Mouse (Mus musculus): ENCODE measurements at regions not wholly inside any gene's neighbourhood (a gene's known extent, or its start where the extent isn't known, plus 50 kb on each side); places are given as distances from the start of the nearest gene placed in this dataset.
A peak's percentile ranks its signal among the peaks of the same experiment; 100 is the strongest.
"Not testable (repeated sequence)": the region's sequence is repeated elsewhere in the genome, so short reads cannot be mapped to it uniquely, and the experiment has no call there.

GRCm38 (mm10) chr2:17855566-17856264, 124.5 kb upstream of the Nebl start:
- no peak for DNase-seq (ENCODE audit: low spot score, missing footprints)
- no peak for ATAC-seq (ENCODE audit: low FRiP score)
- Histone ChIP-seq H3K4me1 (ENCODE audit: control insufficient read depth, insufficient read depth, low read length) (peaks cover 12% of the 10 kb centered on the region; the same call in 1 of the 2 replicates), H3K9me3 (ENCODE audit: control insufficient read depth, low read length) (no peaks in the 10 kb centered on the region), H3K27ac (ENCODE audit: low read depth, low read length) (no peak overlapping the region), H3K4me2 (no peak overlapping the region), H3K9ac (ENCODE audit: low read length) (no peak overlapping the region), H3K36me3 (ENCODE audit: control insufficient read depth, insufficient read depth, low read length) (no peaks in the 10 kb centered on the region), H3K4me3 (ENCODE audit: low read depth, low read length) (no peak overlapping the region), H3K27me3 (ENCODE audit: control insufficient read depth, insufficient read depth, low read length) (no peaks in the 10 kb centered on the region)
- WGBS, result 88% methylated on average over 11 of the region's 11 CpGs

- H3K9ac ChIP-seq (ENCODE audit: low read length), result no peak overlapping the region
- H3K4me3 ChIP-seq (ENCODE audit: low read depth, low read length), result no peak overlapping the region
- no peaks in the 10 kb centered on the region for H3K36me3 ChIP-seq (ENCODE audit: control insufficient read depth, insufficient read depth, low read length)
- H3K4me2 ChIP-seq, result no peak overlapping the region
- DNase-seq (ENCODE audit: low spot score, missing footprints) (no peak), ATAC-seq (ENCODE audit: low FRiP score) (no peak)
- no peaks in the 10 kb centered on the region for H3K27me3 ChIP-seq (ENCODE audit: control insufficient read depth, insufficient read depth, low read length)
- no peaks in the 10 kb centered on the region for H3K9me3 ChIP-seq (ENCODE audit: control insufficient read depth, low read length)
- peaks cover 12% of the 10 kb centered on the region; the same call in 1 of the 2 replicates for H3K4me1 ChIP-seq (ENCODE audit: control insufficient read depth, insufficient read depth, low read length)
- WGBS, result 29% methylated on average over 3 of the region's 3 CpGs
- H3K27ac ChIP-seq (ENCODE audit: low read depth, low read length), result no peak overlapping the region
These were observed 122.8 kb upstream of the Nebl start for GRCm38 (mm10) chr2:17854088-17854487.

GRCm38 (mm10) chr2:17853500-17854011, 122.3 kb upstream of the Nebl start:
- WGBS, result 27% methylated on average over 11 of the region's 11 CpGs
- Histone ChIP-seq H3K27me3 (ENCODE audit: control insufficient read depth, insufficient read depth, low read length) (no peaks in the 10 kb centered on the region), H3K4me1 (ENCODE audit: control insufficient read depth, insufficient read depth, low read length) (peaks cover 12% of the 10 kb centered on the region; the same call in 1 of the 2 replicates), H3K4me2 (no peak overlapping the region), H3K9ac (ENCODE audit: low read length) (no peak overlapping the region), H3K9me3 (ENCODE audit: control insufficient read depth, low read length) (no peaks in the 10 kb centered on the region), H3K36me3 (ENCODE audit: control insufficient read depth, insufficient read depth, low read length) (no peaks in the 10 kb centered on the region), H3K27ac (ENCODE audit: low read depth, low read length) (no peak overlapping the region), H3K4me3 (ENCODE audit: low read depth, low read length) (no peak overlapping the region)
- ATAC-seq (ENCODE audit: low FRiP score) (no peak), DNase-seq (ENCODE audit: low spot score, missing footprints) (no peak)

DNA sequence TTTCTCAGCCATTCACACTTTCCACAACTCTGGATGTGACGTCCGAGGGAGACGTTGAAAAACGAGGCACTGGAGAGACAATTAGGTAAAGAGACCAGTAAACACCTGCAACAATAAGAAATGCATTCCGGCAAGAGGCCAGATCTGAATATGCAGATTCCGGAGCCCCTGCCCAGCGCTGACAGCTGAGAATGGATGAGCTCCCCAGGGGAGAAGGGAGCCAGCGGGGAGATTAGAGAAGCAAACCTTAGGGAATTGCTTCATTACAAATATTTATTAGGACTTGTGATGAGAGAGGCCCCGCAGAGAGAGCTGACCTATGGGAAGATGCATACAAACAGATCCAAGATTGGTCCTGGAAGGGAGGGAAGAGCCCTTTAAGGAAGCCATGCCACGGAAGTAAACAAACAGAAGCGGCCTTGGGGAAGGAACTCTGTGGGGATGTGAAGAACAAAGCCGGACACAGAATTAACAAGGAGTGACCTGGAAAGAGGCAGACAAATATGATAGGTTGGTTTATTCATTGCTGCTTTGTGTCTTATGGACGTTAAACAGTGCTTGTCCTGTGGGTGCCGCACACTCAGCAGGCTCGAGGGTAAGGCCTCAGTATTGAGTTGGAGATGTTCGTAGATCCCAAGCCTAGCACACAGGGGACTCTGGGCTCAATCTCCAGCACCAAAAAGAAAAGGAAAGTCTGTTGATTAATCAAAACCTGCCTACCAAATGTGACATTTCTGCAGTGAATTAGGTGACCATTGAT, 121.7 kb upstream of the Nebl start:
- Histone ChIP-seq H3K27me3 (ENCODE audit: control insufficient read depth, insufficient read depth, low read length) (no peaks in the 10 kb centered on the region), H3K27ac (ENCODE audit: low read depth, low read length) (no peak overlapping the region), H3K9me3 (ENCODE audit: control insufficient read depth, low read length) (no peaks in the 10 kb centered on the region), H3K4me1 (ENCODE audit: control insufficient read depth, insufficient read depth, low read length) (peaks cover 12% of the 10 kb centered on the region; the same call in 1 of the 2 replicates), H3K4me3 (ENCODE audit: low read depth, low read length) (0 out of 2 replicates have a peak overlapping the region, but pooled peaks have one; percentile 2), H3K9ac (ENCODE audit: low read length) (no peak overlapping the region; the same call in 1 of the 2 replicates), H3K4me2 (peak overlapping the region; percentile 41), H3K36me3 (ENCODE audit: control insufficient read depth, insufficient read depth, low read length) (no peaks in the 10 kb centered on the region)
- ATAC-seq (ENCODE audit: low FRiP score) (no peak; the same call in 1 of the 2 replicates), DNase-seq (ENCODE audit: low spot score, missing footprints) (peak; percentile 89)
- 6% methylated on average over 16 of the region's 16 CpGs for WGBS

GRCm38 (mm10) chr2:17850741-17851140, 119.5 kb upstream of the Nebl start:
- Histone ChIP-seq H3K9me3 (ENCODE audit: control insufficient read depth, low read length) (no peaks in the 10 kb centered on the region), H3K27me3 (ENCODE audit: control insufficient read depth, insufficient read depth, low read length) (no peaks in the 10 kb centered on the region), H3K9ac (ENCODE audit: low read length) (no peak overlapping the region), H3K36me3 (ENCODE audit: control insufficient read depth, insufficient read depth, low read length) (no peaks in the 10 kb centered on the region), H3K27ac (ENCODE audit: low read depth, low read length) (no peak overlapping the region), H3K4me1 (ENCODE audit: control insufficient read depth, insufficient read depth, low read length) (peaks cover 12% of the 10 kb centered on the region; the same call in 1 of the 2 replicates), H3K4me2 (no peak overlapping the region), H3K4me3 (ENCODE audit: low read depth, low read length) (no peak overlapping the region)
- ATAC-seq (ENCODE audit: low FRiP score), result no peak
- DNase-seq (ENCODE audit: low spot score, missing footprints), result peak; percentile 81
- 88% methylated on average over 4 of the region's 4 CpGs for WGBS

DNA sequence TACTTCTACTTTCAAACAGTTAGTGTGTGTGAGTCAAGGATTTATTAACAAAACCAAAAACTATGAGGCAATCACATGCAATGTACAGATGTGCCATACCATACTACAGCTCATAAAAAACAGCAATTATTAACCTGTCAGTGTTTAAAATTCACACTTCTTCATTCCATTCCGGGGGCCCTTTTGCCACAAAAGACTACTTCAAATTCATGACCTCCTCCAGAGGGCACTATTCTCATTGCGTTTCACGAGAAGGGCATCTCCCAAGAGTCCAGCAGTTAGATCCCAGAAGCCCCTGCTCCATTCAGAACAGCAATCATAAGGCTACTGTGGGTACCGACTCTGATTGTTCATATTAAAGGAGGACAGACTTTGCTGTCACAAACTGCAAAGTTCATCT, 118.0 kb upstream of the Nebl start:
- DNase-seq (ENCODE audit: low spot score, missing footprints) (no peak), ATAC-seq (ENCODE audit: low FRiP score) (no peak)
- H3K4me2 ChIP-seq, result no peak overlapping the region
- H3K4me1 ChIP-seq (ENCODE audit: control insufficient read depth, insufficient read depth, low read length), result peaks cover 12% of the 10 kb centered on the region; the same call in 1 of the 2 replicates
- H3K9me3 ChIP-seq (ENCODE audit: control insufficient read depth, low read length), result no peaks in the 10 kb centered on the region
- no peaks in the 10 kb centered on the region for H3K36me3 ChIP-seq (ENCODE audit: control insufficient read depth, insufficient read depth, low read length)
- 46% methylated on average over 4 of the region's 4 CpGs for WGBS
- no peak overlapping the region for H3K27ac ChIP-seq (ENCODE audit: low read depth, low read length)
- H3K4me3 ChIP-seq (ENCODE audit: low read depth, low read length), result no peak overlapping the region
- H3K9ac ChIP-seq (ENCODE audit: low read length), result no peak overlapping the region
- no peaks in the 10 kb centered on the region; the same call in 1 of the 2 replicates for H3K27me3 ChIP-seq (ENCODE audit: control insufficient read depth, insufficient read depth, low read length)

DNA sequence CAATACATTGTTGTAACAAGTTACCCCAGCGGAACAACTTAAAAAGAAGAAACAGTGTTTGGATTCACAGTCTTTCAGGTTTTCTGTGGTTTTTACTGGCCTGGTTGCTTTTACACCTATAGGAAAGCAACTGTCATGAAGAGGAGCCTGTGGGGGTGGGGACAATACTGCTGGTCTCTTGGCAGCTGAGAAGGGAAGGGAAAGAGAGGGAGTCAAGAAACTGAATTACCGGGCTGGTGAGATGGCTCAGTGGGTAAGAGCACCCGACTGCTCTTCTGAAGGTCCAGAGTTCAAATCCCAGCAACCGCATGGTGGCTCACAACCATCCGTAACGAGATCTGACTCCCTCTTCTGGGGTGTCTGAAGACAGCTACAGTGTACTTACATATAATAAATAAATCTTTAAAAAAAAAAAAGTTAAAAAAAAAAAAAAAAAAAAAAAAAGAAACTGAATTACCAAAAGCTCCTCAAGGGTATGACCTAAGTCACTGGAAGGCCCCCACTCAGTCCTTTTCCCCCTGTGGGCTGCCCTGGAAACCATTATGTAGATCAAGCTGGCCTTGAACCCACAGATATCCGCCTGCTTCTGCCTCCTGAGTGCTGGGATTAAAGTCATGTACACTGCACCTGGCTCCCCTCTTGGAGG, 114.3 kb upstream of the Nebl start:
- H3K27ac ChIP-seq (ENCODE audit: low read depth, low read length); H3K4me1 ChIP-seq (ENCODE audit: control insufficient read depth, insufficient read depth, low read length); DNase-seq (ENCODE audit: low spot score, missing footprints); H3K9me3 ChIP-seq (ENCODE audit: control insufficient read depth, low read length); H3K9ac ChIP-seq (ENCODE audit: low read length); H3K27me3 ChIP-seq (ENCODE audit: control insufficient read depth, insufficient read depth, low read length); H3K4me2 ChIP-seq; H3K36me3 ChIP-seq (ENCODE audit: control insufficient read depth, insufficient read depth, low read length); ATAC-seq (ENCODE audit: low FRiP score); H3K4me3 ChIP-seq (ENCODE audit: low read depth, low read length): not testable (repeated sequence)
- 90% methylated on average over 7 of the region's 7 CpGs for WGBS

- no peak overlapping the region for H3K4me2 ChIP-seq
- no peaks in the 10 kb centered on the region for H3K36me3 ChIP-seq (ENCODE audit: control insufficient read depth, insufficient read depth, low read length)
- H3K9ac ChIP-seq (ENCODE audit: low read length), result no peak overlapping the region
- H3K27me3 ChIP-seq (ENCODE audit: control insufficient read depth, insufficient read depth, low read length), result peaks cover 8% of the 10 kb centered on the region; the same call in 1 of the 2 replicates
- 85% methylated on average over 8 of the region's 8 CpGs for WGBS
- H3K27ac ChIP-seq (ENCODE audit: low read depth, low read length), result no peak overlapping the region
- H3K4me1 ChIP-seq (ENCODE audit: control insufficient read depth, insufficient read depth, low read length), result no peaks in the 10 kb centered on the region
- H3K9me3 ChIP-seq (ENCODE audit: control insufficient read depth, low read length), result no peaks in the 10 kb centered on the region
- no peak for DNase-seq (ENCODE audit: low spot score, missing footprints)
- ATAC-seq (ENCODE audit: low FRiP score), result no peak
- no peak overlapping the region for H3K4me3 ChIP-seq (ENCODE audit: low read depth, low read length)
These were observed 113.6 kb upstream of the Nebl start for GRCm38 (mm10) chr2:17844662-17845446.

All from midbrain, embryonic 11.5 days (tissue).